Mouse (Mus musculus): ENCODE data around the gene Med27.

GRCm38 (mm10) chr2:29461841-29462240 is 115.2 kb downstream of the Med27 start:
- no peak for TF ChIP-seq GATA1 (IDR thresholded peaks at IDR 0.05; ENCODE audit: low read length)
- TF ChIP-seq TAL1 (IDR thresholded peaks at IDR 0.05; ENCODE audit: low read length), result no peak

Data from erythroblast, embryonic 14.5 days (primary cell).